Mouse (Mus musculus): ENCODE results near the gene Ankrd55. TPM values are rescaled to one million over a fixed set of nuclear protein-coding genes. Genes with fewer than 3 reads are reported as not detected.

Ankrd55 gene
- polyA plus RNA-seq, 2 experiments, result 1.0 to 1.6 TPM

DNA sequence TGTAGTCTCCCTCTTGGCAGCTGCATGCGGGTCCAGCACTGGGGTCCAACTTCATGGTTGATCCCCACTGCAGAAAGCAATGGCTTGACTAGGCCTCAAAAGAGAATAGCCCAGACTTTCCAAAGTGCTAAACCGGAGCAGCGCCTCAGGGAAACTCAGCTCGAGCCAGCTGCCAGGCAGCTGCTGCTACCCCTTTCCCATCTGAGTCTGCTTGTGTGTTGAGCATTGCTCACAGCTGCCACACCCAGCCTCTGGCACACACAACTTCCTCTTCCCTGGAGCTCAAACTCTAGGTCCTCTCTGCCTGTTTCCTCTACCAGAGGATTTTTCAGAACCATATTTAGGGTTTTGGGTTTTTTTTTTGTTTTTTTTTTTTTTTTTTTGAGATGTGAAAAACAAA, 77.5 kb downstream of the Ankrd55 start:
- ATAC-seq (ENCODE audit: low FRiP score, low read depth), result no peak
- no peak overlapping the region for H3K9ac ChIP-seq (ENCODE audit: low read depth, low read length, severe bottlenecking)
- WGBS, result 37% methylated on average over 4 of the region's 4 CpGs
- H3K4me1 ChIP-seq (ENCODE audit: control insufficient read depth, insufficient read depth, low read length), result no peaks in the 10 kb centered on the region; the same call in 1 of the 2 replicates
- peak overlapping the region; percentile 20; the same call in 1 of the 2 replicates for H3K27ac ChIP-seq (replicated peaks; ENCODE audit: low read depth, low read length)
- H3K36me3 ChIP-seq (ENCODE audit: control insufficient read depth, insufficient read depth, low read length), result no peaks in the 10 kb centered on the region
- H3K9me3 ChIP-seq (ENCODE audit: control insufficient read depth, low read length), result no peaks in the 10 kb centered on the region
- H3K4me2 ChIP-seq (replicated peaks; ENCODE audit: low read depth, low read length, severe bottlenecking), result no peak overlapping the region
- no peak overlapping the region for H3K4me3 ChIP-seq (replicated peaks; ENCODE audit: low read length)
- no peak for TF ChIP-seq POLR2A (IDR thresholded peaks at IDR 0.05; ENCODE audit: borderline replicate concordance, extremely low read depth, insufficient read depth, insufficient read length)
- DNase-seq (ENCODE audit: low spot score), result peak; percentile 68
- no peaks in the 10 kb centered on the region for H3K27me3 ChIP-seq (ENCODE audit: control insufficient read depth, insufficient read depth, low read length)

DNA sequence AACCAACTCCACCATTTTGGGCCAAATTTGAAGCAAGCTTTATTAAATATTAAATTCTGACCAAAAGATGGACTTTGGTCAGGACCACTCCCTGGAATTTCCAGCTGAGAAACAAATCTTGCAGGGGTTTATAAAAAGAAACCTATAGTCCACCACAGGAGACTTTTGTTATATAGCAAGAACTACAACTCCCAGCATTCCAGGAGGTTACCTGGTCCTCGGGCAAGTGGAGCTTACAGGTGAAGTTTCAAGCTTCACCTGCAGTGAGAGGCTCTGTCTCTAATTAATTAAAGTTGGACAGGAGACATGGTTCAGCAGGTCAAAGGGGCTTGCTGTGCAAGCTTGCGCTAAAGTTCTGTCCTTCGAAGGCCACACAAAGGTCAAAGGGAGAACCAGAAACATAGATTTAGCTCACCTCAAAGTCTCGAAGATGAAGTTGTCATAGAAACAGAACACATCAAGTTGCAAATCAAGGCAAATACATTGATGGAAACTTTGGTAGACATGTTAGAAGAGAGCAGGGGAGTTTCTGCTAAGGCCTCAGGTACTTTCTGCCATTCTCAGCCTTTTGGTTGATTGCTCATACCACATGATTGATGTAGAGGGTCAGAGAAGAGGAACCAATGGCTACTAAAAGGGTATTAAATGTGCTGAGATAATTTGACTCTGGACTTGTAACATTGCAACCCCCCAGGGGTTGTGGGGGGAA, 78.2 kb downstream of the Ankrd55 start:
- Histone ChIP-seq H3K9me3 (ENCODE audit: control insufficient read depth, low read length) (no peaks in the 10 kb centered on the region), H3K27ac (replicated peaks; ENCODE audit: low read depth, low read length) (no peak overlapping the region), H3K4me3 (replicated peaks; ENCODE audit: low read length) (no peak overlapping the region), H3K27me3 (ENCODE audit: control insufficient read depth, insufficient read depth, low read length) (no peaks in the 10 kb centered on the region), H3K36me3 (ENCODE audit: control insufficient read depth, insufficient read depth, low read length) (no peaks in the 10 kb centered on the region), H3K4me2 (replicated peaks; ENCODE audit: low read depth, low read length, severe bottlenecking) (no peak overlapping the region), H3K4me1 (ENCODE audit: control insufficient read depth, insufficient read depth, low read length) (no peaks in the 10 kb centered on the region; the same call in 1 of the 2 replicates), H3K9ac (ENCODE audit: low read depth, low read length, severe bottlenecking) (no peak overlapping the region)
- WGBS, result 82% methylated on average over 4 of the region's 4 CpGs
- no peak for TF ChIP-seq POLR2A (IDR thresholded peaks at IDR 0.05; ENCODE audit: borderline replicate concordance, extremely low read depth, insufficient read depth, insufficient read length)
- DNase-seq (ENCODE audit: low spot score) (no peak), ATAC-seq (ENCODE audit: low FRiP score, low read depth) (no peak)

DNA sequence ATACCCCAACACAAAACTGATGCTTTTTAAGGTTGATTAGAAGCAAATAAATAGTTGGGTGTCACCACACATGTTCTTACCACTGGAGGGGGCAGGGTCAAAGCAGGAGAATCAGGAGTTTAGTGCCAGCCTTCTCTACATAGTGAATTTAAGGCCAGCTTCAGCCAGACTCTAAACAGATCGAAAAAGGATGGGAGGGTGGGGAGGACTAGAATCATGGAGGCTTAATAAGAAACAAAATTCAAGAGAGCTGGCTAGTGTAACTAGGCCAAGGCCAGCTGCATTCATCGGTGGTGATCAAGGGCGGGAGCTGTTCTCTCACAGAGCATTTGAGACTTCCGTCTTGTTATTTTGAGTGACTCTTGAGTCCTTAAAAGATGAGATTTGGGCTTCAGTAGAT, 83.5 kb downstream of the Ankrd55 start:
- no peak overlapping the region for H3K9ac ChIP-seq (ENCODE audit: low read depth, low read length, severe bottlenecking)
- H3K4me3 ChIP-seq (replicated peaks; ENCODE audit: low read length), result no peak overlapping the region
- no peak overlapping the region for H3K4me2 ChIP-seq (replicated peaks; ENCODE audit: low read depth, low read length, severe bottlenecking)
- peaks cover 8% of the 10 kb centered on the region for H3K4me1 ChIP-seq (ENCODE audit: control insufficient read depth, insufficient read depth, low read length)
- H3K36me3 ChIP-seq (ENCODE audit: control insufficient read depth, insufficient read depth, low read length), result no peaks in the 10 kb centered on the region
- 91% methylated on average over 4 of the region's 4 CpGs for WGBS
- no peak for TF ChIP-seq POLR2A (IDR thresholded peaks at IDR 0.05; ENCODE audit: borderline replicate concordance, extremely low read depth, insufficient read depth, insufficient read length)
- no peaks in the 10 kb centered on the region for H3K9me3 ChIP-seq (ENCODE audit: control insufficient read depth, low read length)
- H3K27ac ChIP-seq (replicated peaks; ENCODE audit: low read depth, low read length), result no peak overlapping the region
- H3K27me3 ChIP-seq (ENCODE audit: control insufficient read depth, insufficient read depth, low read length), result no peaks in the 10 kb centered on the region
- DNase-seq (ENCODE audit: low spot score) (no peak), ATAC-seq (ENCODE audit: low FRiP score, low read depth) (no peak)

DNA sequence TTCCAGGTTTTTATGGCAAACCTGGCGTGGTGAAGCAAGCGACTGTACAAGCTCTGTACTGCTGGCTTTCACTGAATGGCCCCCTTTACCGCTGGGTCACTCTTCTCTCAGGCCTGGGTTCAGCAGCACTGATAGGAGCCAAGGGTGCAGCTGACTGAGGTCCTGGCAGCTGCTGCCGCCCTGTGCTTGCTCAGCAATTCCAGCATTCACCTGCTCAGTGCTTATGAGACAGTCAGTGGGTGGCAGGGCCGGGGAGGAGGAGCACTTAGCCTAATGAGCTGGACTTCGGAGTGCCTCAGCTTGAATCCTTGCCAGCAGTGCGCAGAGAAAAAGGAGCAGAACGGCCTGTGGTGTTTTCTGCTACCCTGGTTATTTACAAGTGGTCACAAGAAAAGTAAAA, 87.5 kb downstream of the Ankrd55 start:
- Histone ChIP-seq H3K9me3 (ENCODE audit: control insufficient read depth, low read length) (no peaks in the 10 kb centered on the region), H3K4me3 (replicated peaks; ENCODE audit: low read length) (no peak overlapping the region), H3K4me2 (replicated peaks; ENCODE audit: low read depth, low read length, severe bottlenecking) (no peak overlapping the region), H3K27me3 (ENCODE audit: control insufficient read depth, insufficient read depth, low read length) (no peaks in the 10 kb centered on the region), H3K9ac (ENCODE audit: low read depth, low read length, severe bottlenecking) (no peak overlapping the region), H3K36me3 (ENCODE audit: control insufficient read depth, insufficient read depth, low read length) (no peaks in the 10 kb centered on the region), H3K27ac (replicated peaks; ENCODE audit: low read depth, low read length) (no peak overlapping the region), H3K4me1 (ENCODE audit: control insufficient read depth, insufficient read depth, low read length) (peaks cover 8% of the 10 kb centered on the region)
- no peak for ATAC-seq (ENCODE audit: low FRiP score, low read depth)
- peak; percentile 36 for DNase-seq (ENCODE audit: low spot score)
- 28% methylated on average over 8 of the region's 8 CpGs for WGBS
- no peak for TF ChIP-seq POLR2A (IDR thresholded peaks at IDR 0.05; ENCODE audit: borderline replicate concordance, extremely low read depth, insufficient read depth, insufficient read length)

DNA sequence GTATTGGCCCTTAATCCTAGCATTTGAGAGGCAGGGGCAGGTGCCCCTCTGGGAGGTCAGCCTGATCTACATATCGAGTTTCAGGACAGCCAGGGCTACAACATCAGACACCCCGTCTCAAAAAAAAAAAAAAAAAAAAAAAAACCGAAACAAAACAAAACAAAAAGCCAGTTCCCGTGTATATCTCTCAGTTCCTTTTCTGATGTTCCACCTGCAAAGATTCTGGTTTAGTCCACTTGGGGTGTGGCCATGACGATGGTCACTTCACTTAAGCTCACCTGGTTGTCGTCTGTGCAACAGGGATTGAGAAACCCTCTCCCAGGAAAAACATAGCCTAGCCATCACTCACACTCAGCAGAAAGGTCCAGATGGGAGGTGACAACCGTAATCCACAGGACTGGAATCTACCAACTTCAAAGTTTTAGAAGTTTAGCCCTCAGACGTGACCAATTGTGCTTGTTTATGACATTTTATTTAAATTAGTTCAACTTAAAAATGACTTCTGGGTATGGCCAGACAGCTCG, 90.6 kb downstream of the Ankrd55 start:
- no peak for ATAC-seq (ENCODE audit: low FRiP score, low read depth)
- Histone ChIP-seq H3K27me3 (ENCODE audit: control insufficient read depth, insufficient read depth, low read length) (no peaks in the 10 kb centered on the region), H3K9me3 (ENCODE audit: control insufficient read depth, low read length) (no peaks in the 10 kb centered on the region), H3K4me1 (ENCODE audit: control insufficient read depth, insufficient read depth, low read length) (peaks cover 17% of the 10 kb centered on the region), H3K27ac (replicated peaks; ENCODE audit: low read depth, low read length) (no peak overlapping the region), H3K4me2 (replicated peaks; ENCODE audit: low read depth, low read length, severe bottlenecking) (no peak overlapping the region), H3K4me3 (replicated peaks; ENCODE audit: low read length) (no peak overlapping the region), H3K36me3 (ENCODE audit: control insufficient read depth, insufficient read depth, low read length) (no peaks in the 10 kb centered on the region), H3K9ac (ENCODE audit: low read depth, low read length, severe bottlenecking) (no peak overlapping the region)
- no peak for TF ChIP-seq POLR2A (IDR thresholded peaks at IDR 0.05; ENCODE audit: borderline replicate concordance, extremely low read depth, insufficient read depth, insufficient read length)
- DNase-seq (ENCODE audit: low spot score), result no peak
- 78% methylated on average over 9 of the region's 9 CpGs for WGBS

All from limb, embryonic 14.5 days (tissue).